Mouse (Mus musculus) stomach, postnatal 0 days (tissue): Measurements from ENCODE around the gene Ntn1.

ENCODE experiments used
- CTCF ChIP-seq: IDR thresholded peaks from 2 replicates; pipeline ENCODE4 v1.5.1; 2016; ENCODE audit warnings: antibody characterized with exemption, low read depth, mild to moderate bottlenecking, moderate library complexity
- EP300 ChIP-seq: optimal IDR thresholded peaks from 2 replicates; pipeline ENCODE3; 2016; ENCODE audit warnings: antibody characterized with exemption

GRCm38 (mm10) chr11:68434697-68435096 is 34.1 kb upstream of the Ntn1 start:
- TF ChIP-seq CTCF (no peak), EP300 (no peak)
